Mouse (Mus musculus) midbrain, embryonic 14.5 days (tissue): ENCODE results near the gene Lrrc8d. TPM values are rescaled to one million over a fixed set of nuclear protein-coding genes. Genes with fewer than 3 reads are reported as not detected.

Source experiments
- ATAC-seq: fragments of 200-750 bp; cut with Nextera tagmentation; 2 replicates; pipeline ENCODE4 v1.8.0; 2017; ENCODE audit warnings: moderate number of reproducible peaks, moderate library complexity; ENCODE audit not compliant: low FRiP score, low TSS enrichment
- DNase-seq: peaks from one replicate; pipeline ENCODE4 v3.0.0-alpha.2; 2015
- H3K27ac ChIP-seq: fragments of 300-500 bp; sonication (generic); replicated peaks from 2 replicates; pipeline ENCODE4 v1.5.1; 2014; ENCODE audit warnings: mild to moderate bottlenecking, low read depth, low read length, moderate library complexity
- H3K27me3 ChIP-seq: fragments of 300-500 bp; sonication (generic); 2 replicates; pipeline ENCODE4 v1.6.1; 2014; ENCODE audit warnings: low read length, control low read depth, mixed read lengths; ENCODE audit not compliant: control insufficient read depth, insufficient read depth
- H3K36me3 ChIP-seq: fragments of 300-500 bp; sonication (generic); 2 replicates; pipeline ENCODE4 v1.6.1; 2014; ENCODE audit warnings: low read length, control low read depth; ENCODE audit not compliant: control insufficient read depth, insufficient read depth
- H3K4me1 ChIP-seq: fragments of 300-500 bp; sonication (generic); 2 replicates; pipeline ENCODE4 v1.6.1; 2014; ENCODE audit warnings: mild to moderate bottlenecking, antibody characterized with exemption, low read length, control low read depth; ENCODE audit not compliant: control insufficient read depth, insufficient read depth
- H3K4me2 ChIP-seq: fragments of 300-500 bp; sonication (generic); 2 replicates; pipeline ENCODE4 v1.6.1; 2014; ENCODE audit warnings: mild to moderate bottlenecking, low read length, moderate library complexity
- H3K4me3 ChIP-seq: fragments of 300-500 bp; sonication (generic); replicated peaks from 2 replicates; pipeline ENCODE4 v1.5.1; 2014; ENCODE audit warnings: low read depth, low read length
- H3K9ac ChIP-seq: fragments of 300-500 bp; sonication (generic); replicated peaks from 2 replicates; pipeline ENCODE4 v1.6.1; 2014; ENCODE audit warnings: mild to moderate bottlenecking, low read length, moderate library complexity
- H3K9me3 ChIP-seq: fragments of 300-500 bp; sonication (generic); 2 replicates; pipeline ENCODE4 v1.6.1; 2016; ENCODE audit warnings: low read length, control low read depth, mixed read lengths; ENCODE audit not compliant: control insufficient read depth
- WGBS: fragments of 180-500 bp; shearing (Covaris S2); extraction: QIAGEN DNeasy Blood & Tissue Kit; methylation state at CpG from one replicate; pipeline ENCODE4 v1.1.7; 2014; 5-methylcytosine and 5-hydroxymethylcytosine counted together
- polyA plus RNA-seq: library from polyadenylated mRNA; unstranded; fragments of >200 nt; fragmentation: Nextera tagmentation; extraction: Ambion mirVana; gene quantifications from 2 replicates; pipeline ENCODE4 v1.2.1, GENCODE M21; 2014

The Lrrc8d gene
- polyA plus RNA-seq, 1 experiment from 2014 or later = 45.2 TPM

DNA sequence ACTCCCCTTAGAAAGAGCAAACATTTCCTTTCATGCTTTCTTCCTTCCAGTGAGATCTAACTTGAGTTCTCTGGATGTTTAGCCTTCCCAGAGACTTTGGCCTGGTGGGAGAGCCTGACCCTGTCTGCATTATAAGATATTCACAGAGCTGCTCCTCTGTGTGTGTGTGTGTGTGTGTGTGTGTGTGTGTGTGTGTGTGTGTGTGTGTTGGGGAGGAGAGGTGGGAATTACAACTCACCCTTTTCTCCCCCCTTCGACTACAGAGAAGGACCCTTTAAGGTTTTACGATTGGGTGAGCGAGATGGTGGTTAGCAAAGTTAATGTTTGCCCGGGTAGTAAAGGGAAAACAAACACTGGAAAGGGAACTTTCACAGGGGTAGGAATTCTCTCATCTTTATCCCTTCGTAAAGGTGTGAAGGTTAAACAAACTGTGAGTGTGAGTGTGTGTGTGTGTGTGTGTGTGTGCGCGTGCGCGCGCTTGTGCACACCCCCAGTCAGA is 101.3 kb downstream of the Lrrc8d start:
- no peak overlapping the region for H3K4me2 ChIP-seq
- 87% methylated on average over 10 of the region's 10 CpGs for WGBS
- no peaks in the 10 kb centered on the region for H3K27me3 ChIP-seq
- H3K4me3 ChIP-seq = no peak overlapping the region
- H3K36me3 ChIP-seq = no peaks in the 10 kb centered on the region
- H3K9ac ChIP-seq = no peak overlapping the region
- no peaks in the 10 kb centered on the region for H3K9me3 ChIP-seq
- DNase-seq (no peak), ATAC-seq (no peak)
- H3K4me1 ChIP-seq = peaks cover 9% of the 10 kb centered on the region; the same call in 1 of the 2 replicates
- no peak overlapping the region for H3K27ac ChIP-seq

GRCm38 (mm10) chr5:105805955-105806354 is 106.2 kb downstream of the Lrrc8d start:
- 90% methylated on average over 12 of the region's 12 CpGs for WGBS
- ATAC-seq = no peak

GRCm38 (mm10) chr5:105807461-105807860 is 107.7 kb downstream of the Lrrc8d start:
- H3K27me3 ChIP-seq = no peaks in the 10 kb centered on the region
- H3K4me3 ChIP-seq = no peak overlapping the region
- no peak for DNase-seq
- H3K4me1 ChIP-seq = no peaks in the 10 kb centered on the region; the same call in 1 of the 2 replicates
- no peak overlapping the region for H3K27ac ChIP-seq
- H3K4me2 ChIP-seq = no peak overlapping the region
- no peak overlapping the region for H3K9ac ChIP-seq
- ATAC-seq = no peak
- H3K36me3 ChIP-seq = peaks cover 10% of the 10 kb centered on the region
- H3K9me3 ChIP-seq = peaks cover 12% of the 10 kb centered on the region
- 82% methylated on average over 7 of the region's 7 CpGs for WGBS

More at GRCm38 (mm10) chr5:105805955-105806354, 106.2 kb downstream of the Lrrc8d start:
- Histone ChIP-seq H3K36me3 (no peaks in the 10 kb centered on the region), H3K4me1 (no peaks in the 10 kb centered on the region; the same call in 1 of the 2 replicates), H3K27me3 (no peaks in the 10 kb centered on the region), H3K9me3 (0 out of 2 replicates have a peak, but pooled peaks cover 2% of the 10 kb centered on the region), H3K9ac (no peak overlapping the region), H3K27ac (no peak overlapping the region), H3K4me3 (no peak overlapping the region), H3K4me2 (no peak overlapping the region)
- DNase-seq = no peak

DNA sequence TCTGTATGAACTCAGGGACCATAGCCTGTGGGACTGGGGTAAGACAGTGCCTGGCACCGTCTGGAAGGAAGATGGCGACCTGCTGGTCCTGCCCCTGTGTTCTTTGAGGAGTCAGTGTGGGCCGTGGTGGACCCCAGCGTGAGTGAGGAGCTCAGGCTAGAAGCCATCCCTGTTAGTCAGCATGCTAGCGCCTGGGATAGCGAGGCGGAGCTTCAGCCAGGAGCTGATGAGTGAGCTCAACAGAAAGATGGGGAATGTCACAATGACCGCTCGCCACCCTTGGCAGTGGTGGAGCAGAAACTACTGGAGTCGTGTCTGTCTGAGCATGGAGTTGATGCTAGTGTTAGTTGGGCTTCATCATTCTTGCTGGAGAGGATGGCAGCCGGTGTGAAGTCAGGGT is 109.3 kb downstream of the Lrrc8d start:
- 88% methylated on average over 11 of the region's 11 CpGs for WGBS

DNA sequence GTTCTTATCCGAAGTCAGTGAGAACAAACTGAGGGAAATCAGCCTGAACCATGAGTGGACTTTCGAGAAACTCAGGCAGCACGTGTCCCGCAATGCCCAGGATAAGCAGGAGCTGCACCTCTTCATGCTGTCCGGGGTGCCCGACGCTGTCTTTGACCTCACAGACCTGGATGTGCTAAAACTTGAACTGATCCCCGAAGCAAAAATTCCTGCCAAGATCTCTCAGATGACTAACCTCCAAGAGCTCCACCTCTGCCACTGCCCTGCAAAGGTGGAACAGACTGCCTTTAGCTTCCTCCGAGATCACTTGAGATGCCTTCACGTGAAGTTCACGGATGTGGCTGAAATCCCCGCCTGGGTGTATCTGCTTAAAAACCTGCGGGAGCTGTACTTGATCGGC is 113.3 kb downstream of the Lrrc8d start:
- H3K4me1 ChIP-seq = 0 out of 2 replicates have a peak, but pooled peaks cover under 1% of the 10 kb centered on the region
- WGBS = 97% methylated on average over 14 of the region's 14 CpGs
- no peak for ATAC-seq
- H3K36me3 ChIP-seq = peaks cover 31% of the 10 kb centered on the region
- H3K27ac ChIP-seq = no peak overlapping the region
- H3K4me2 ChIP-seq = no peak overlapping the region
- DNase-seq = no peak
- no peaks in the 10 kb centered on the region for H3K27me3 ChIP-seq
- H3K9ac ChIP-seq = no peak overlapping the region
- no peak overlapping the region for H3K4me3 ChIP-seq
- peaks cover 22% of the 10 kb centered on the region for H3K9me3 ChIP-seq

More for the DNA sequence above, 109.3 kb downstream of the Lrrc8d start:
- Histone ChIP-seq H3K27ac (no peak overlapping the region), H3K9me3 (peaks cover 22% of the 10 kb centered on the region), H3K4me2 (no peak overlapping the region), H3K9ac (no peak overlapping the region), H3K27me3 (no peaks in the 10 kb centered on the region), H3K4me3 (no peak overlapping the region), H3K4me1 (no peaks in the 10 kb centered on the region; the same call in 1 of the 2 replicates), H3K36me3 (peaks cover 26% of the 10 kb centered on the region)
- ATAC-seq (no peak), DNase-seq (no peak)

DNA sequence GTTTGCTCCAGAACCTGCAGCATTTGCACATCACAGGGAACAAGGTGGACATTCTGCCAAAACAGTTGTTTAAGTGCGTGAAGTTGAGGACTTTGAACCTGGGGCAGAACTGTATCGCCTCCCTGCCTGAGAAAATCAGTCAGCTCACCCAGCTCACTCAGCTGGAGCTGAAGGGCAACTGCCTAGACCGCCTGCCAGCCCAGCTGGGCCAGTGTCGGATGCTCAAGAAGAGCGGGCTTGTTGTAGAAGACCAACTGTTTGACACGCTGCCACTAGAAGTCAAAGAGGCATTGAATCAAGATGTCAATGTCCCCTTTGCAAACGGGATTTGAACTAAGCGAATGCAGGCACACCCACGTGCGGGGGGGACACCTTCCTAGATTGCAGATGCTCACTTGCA is 114.2 kb downstream of the Lrrc8d start:
- 88% methylated on average over 10 of the region's 10 CpGs for WGBS
- no peak for ATAC-seq
- Histone ChIP-seq H3K4me1 (0 out of 2 replicates have a peak, but pooled peaks cover 8% of the 10 kb centered on the region), H3K4me2 (no peak overlapping the region), H3K4me3 (no peak overlapping the region), H3K36me3 (peaks cover 31% of the 10 kb centered on the region), H3K27me3 (no peaks in the 10 kb centered on the region), H3K9ac (no peak overlapping the region), H3K27ac (no peak overlapping the region), H3K9me3 (peaks cover 22% of the 10 kb centered on the region)
- no peak for DNase-seq

DNA sequence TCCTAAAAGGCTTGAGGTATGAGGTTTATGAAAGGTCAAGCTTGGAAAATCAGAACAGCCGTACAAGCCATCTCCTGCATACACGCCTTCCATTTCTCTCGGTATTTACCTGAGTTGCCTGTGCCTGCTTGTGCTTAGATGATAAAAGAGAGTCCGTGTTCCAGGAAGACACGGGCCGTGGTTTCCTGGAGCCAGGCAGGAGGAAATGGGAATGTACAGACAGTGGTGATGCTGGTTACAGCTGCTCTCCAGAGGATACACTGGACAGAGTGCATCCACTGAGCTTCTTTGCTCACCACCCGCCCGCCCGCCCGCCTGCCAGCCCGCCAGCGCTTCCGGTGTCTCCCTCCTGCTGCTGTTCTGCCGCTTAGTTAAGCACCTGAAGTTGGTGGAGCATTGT is 116.3 kb downstream of the Lrrc8d start:
- Histone ChIP-seq H3K36me3 (peaks cover 31% of the 10 kb centered on the region), H3K9me3 (peaks cover 19% of the 10 kb centered on the region), H3K4me1 (0 out of 2 replicates have a peak, but pooled peaks cover 8% of the 10 kb centered on the region), H3K9ac (no peak overlapping the region), H3K4me2 (no peak overlapping the region), H3K27ac (no peak overlapping the region), H3K4me3 (no peak overlapping the region), H3K27me3 (no peaks in the 10 kb centered on the region)
- ATAC-seq = no peak
- DNase-seq = no peak
- 92% methylated on average over 14 of the region's 14 CpGs for WGBS

- 81% methylated on average over 9 of the region's 9 CpGs for WGBS
- H3K4me2 ChIP-seq = no peak overlapping the region
- DNase-seq (peak; percentile 58), ATAC-seq (no peak)
- H3K4me1 ChIP-seq = 0 out of 2 replicates have a peak, but pooled peaks cover 8% of the 10 kb centered on the region
- H3K27ac ChIP-seq = no peak overlapping the region
- peaks cover 22% of the 10 kb centered on the region for H3K36me3 ChIP-seq
- no peaks in the 10 kb centered on the region for H3K27me3 ChIP-seq
- no peak overlapping the region for H3K9ac ChIP-seq
- H3K9me3 ChIP-seq = peaks cover 11% of the 10 kb centered on the region
- no peak overlapping the region for H3K4me3 ChIP-seq
These were observed 117.6 kb downstream of the Lrrc8d start for GRCm38 (mm10) chr5:105817248-105817976.

DNA sequence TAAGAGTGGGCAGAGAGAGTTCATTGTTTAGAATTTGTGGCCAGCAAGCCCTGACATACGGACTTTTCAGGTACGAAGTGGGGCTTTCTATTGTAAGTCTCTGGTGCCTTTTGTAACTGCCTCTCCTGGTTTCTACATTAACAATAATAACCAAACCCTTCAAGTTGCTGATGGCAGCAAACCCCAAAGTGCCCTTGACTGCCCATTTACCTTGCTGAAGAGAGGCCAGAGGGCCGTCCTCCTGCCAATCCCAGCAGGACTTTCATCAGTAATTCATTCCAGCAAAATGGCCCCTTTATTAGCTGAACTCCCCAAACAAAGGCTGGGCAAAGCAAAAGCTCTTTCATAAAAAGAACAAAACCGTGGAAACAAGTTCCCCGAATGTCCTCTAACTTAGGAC is 118.6 kb downstream of the Lrrc8d start:
- ATAC-seq (no peak), DNase-seq (no peak)
- peaks cover 13% of the 10 kb centered on the region for H3K4me1 ChIP-seq

More for the DNA sequence above, 118.6 kb downstream of the Lrrc8d start:
- no peak overlapping the region for H3K4me2 ChIP-seq
- 39% methylated on average over 5 of the region's 5 CpGs for WGBS
- no peak overlapping the region for H3K9ac ChIP-seq
- no peaks in the 10 kb centered on the region for H3K27me3 ChIP-seq
- H3K36me3 ChIP-seq = peaks cover 12% of the 10 kb centered on the region
- no peak overlapping the region for H3K4me3 ChIP-seq
- peaks cover under 1% of the 10 kb centered on the region; the same call in 1 of the 2 replicates for H3K9me3 ChIP-seq
- no peak overlapping the region for H3K27ac ChIP-seq
